Mouse (Mus musculus) hindbrain, embryonic 15.5 days (tissue): ENCODE data around the gene Scrn2. TPM values are rescaled to one million over a fixed set of nuclear protein-coding genes. Genes with fewer than 3 reads are reported as not detected.
A peak's percentile ranks its signal among the peaks of the same experiment; 100 is the strongest.

Experiments used
- ATAC-seq: fragments of 200-750 bp; cut with Nextera tagmentation; 2 replicates; pipeline ENCODE4 v1.8.0; 2017; ENCODE audit warnings: low read depth, moderate number of reproducible peaks, moderate TSS enrichment; ENCODE audit not compliant: low FRiP score
- H3K27ac ChIP-seq: fragments of 300-500 bp; sonication (generic); replicated peaks from 2 replicates; pipeline ENCODE4 v1.5.1; 2015; ENCODE audit warnings: mild to moderate bottlenecking, inconsistent platforms
- H3K27me3 ChIP-seq: fragments of 300-500 bp; sonication (generic); 2 replicates; pipeline ENCODE4 v1.6.1; 2015; ENCODE audit warnings: control low read depth, inconsistent platforms
- H3K36me3 ChIP-seq: fragments of 300-500 bp; sonication (generic); 2 replicates; pipeline ENCODE4 v1.6.1; 2015; ENCODE audit warnings: control low read depth, inconsistent platforms
- H3K4me1 ChIP-seq: fragments of 300-500 bp; sonication (generic); replicated peaks from 2 replicates; pipeline ENCODE4 v1.6.1; 2015; ENCODE audit warnings: control low read depth, inconsistent platforms
- H3K4me2 ChIP-seq: fragments of 300-500 bp; sonication (generic); 2 replicates; pipeline ENCODE4 v1.6.1; 2015; ENCODE audit warnings: moderate library complexity, mild to moderate bottlenecking, inconsistent platforms
- H3K4me3 ChIP-seq: fragments of 300-500 bp; sonication (generic); 2 replicates; pipeline ENCODE4 v1.5.1; 2015; ENCODE audit warnings: mild to moderate bottlenecking, inconsistent platforms
- H3K9ac ChIP-seq: fragments of 300-500 bp; sonication (generic); 2 replicates; pipeline ENCODE4 v1.6.1; 2015; ENCODE audit warnings: inconsistent platforms
- H3K9me3 ChIP-seq: fragments of 300-500 bp; sonication (generic); 2 replicates; pipeline ENCODE4 v1.6.1; 2016; ENCODE audit warnings: control low read depth, inconsistent platforms
- WGBS: fragments of 180-500 bp; shearing (Covaris S2); methylation state at CpG from one replicate; pipeline ENCODE4 v1.1.7; 2015; 5-methylcytosine and 5-hydroxymethylcytosine counted together
- polyA plus RNA-seq: library from polyadenylated mRNA; unstranded; fragments of >200 nt; fragmentation: Nextera tagmentation; extraction: Ambion mirVana; gene quantifications from 2 replicates; pipeline ENCODE4 v1.2.1, GENCODE M21; 2015

Scrn2 gene
- polyA plus RNA-seq, 1 experiment from 2014 or later: 15.1 TPM

GRCm38 (mm10) chr11:97065538-97066295, 36.0 kb downstream of the Scrn2 start:
- WGBS: 90% methylated on average over 12 of the region's 12 CpGs
- Histone ChIP-seq H3K9ac (no peak overlapping the region), H3K4me1 (no peaks in the 10 kb centered on the region), H3K4me3 (no peak overlapping the region), H3K36me3 (0 out of 2 replicates have a peak, but pooled peaks cover 22% of the 10 kb centered on the region), H3K4me2 (no peak overlapping the region), H3K27me3 (no peaks in the 10 kb centered on the region), H3K27ac (no peak overlapping the region), H3K9me3 (no peaks in the 10 kb centered on the region)
- no peak for ATAC-seq

- Histone ChIP-seq H3K4me1 (no peaks in the 10 kb centered on the region), H3K36me3 (0 out of 2 replicates have a peak, but pooled peaks cover 15% of the 10 kb centered on the region), H3K4me2 (no peak overlapping the region), H3K9me3 (no peaks in the 10 kb centered on the region), H3K27ac (no peak overlapping the region), H3K27me3 (no peaks in the 10 kb centered on the region), H3K9ac (no peak overlapping the region), H3K4me3 (no peak overlapping the region)
- ATAC-seq: no peak
- 47% methylated on average over 22 of the region's 22 CpGs for WGBS
Observed at GRCm38 (mm10) chr11:97066656-97067360, 37.1 kb downstream of the Scrn2 start.

DNA sequence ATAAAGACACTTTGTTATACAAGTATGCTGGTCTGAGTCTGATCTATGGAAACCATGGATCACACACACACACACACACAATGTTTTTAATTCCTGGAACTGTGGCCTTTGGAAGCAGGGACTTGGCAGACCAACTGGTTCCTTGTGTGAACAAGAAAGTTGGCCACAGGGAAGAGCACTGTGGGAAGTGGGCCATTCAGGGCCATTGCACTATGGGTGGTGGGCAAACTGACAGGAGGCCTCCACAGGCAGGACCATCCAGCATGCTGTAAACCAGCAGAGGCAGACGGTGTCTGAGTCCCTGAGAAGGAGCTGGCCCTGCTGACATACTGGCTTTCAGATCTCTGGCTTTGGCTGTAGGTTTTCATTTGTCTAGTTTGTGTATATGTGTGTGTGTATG, 39.6 kb downstream of the Scrn2 start:
- Histone ChIP-seq H3K27me3 (no peaks in the 10 kb centered on the region), H3K4me3 (no peak overlapping the region), H3K36me3 (0 out of 2 replicates have a peak, but pooled peaks cover 10% of the 10 kb centered on the region), H3K9me3 (no peaks in the 10 kb centered on the region), H3K9ac (no peak overlapping the region), H3K27ac (no peak overlapping the region), H3K4me2 (no peak overlapping the region), H3K4me1 (no peaks in the 10 kb centered on the region)
- 50% methylated on average over 1 of the region's 1 CpGs for WGBS
- 0 out of 2 replicates have a peak, but pooled peaks have one; percentile 25 for ATAC-seq

DNA sequence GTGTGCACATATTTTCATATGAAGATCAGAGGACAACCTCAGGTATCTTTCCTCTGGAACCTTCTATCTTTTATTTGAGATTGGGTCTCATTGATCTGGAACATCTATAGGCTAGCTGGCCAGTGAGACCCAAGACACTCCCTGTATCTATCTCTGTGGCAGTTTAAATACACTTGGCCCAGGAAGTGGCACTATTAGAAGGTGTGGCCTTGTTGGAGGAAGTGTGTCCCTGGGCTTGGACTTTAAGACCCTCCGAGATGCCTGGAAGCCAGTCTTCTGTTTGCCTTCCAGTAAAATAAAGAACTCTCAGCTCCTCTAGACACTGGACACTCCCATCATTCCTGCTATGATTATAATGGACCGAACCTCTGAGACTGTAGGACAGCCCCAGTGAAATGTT, 40.0 kb downstream of the Scrn2 start:
- Histone ChIP-seq H3K4me1 (no peaks in the 10 kb centered on the region), H3K4me2 (no peak overlapping the region), H3K36me3 (0 out of 2 replicates have a peak, but pooled peaks cover 10% of the 10 kb centered on the region), H3K9me3 (no peaks in the 10 kb centered on the region), H3K4me3 (no peak overlapping the region), H3K9ac (no peak overlapping the region), H3K27ac (no peak overlapping the region), H3K27me3 (no peaks in the 10 kb centered on the region)
- ATAC-seq: no peak
- 89% methylated on average over 2 of the region's 2 CpGs for WGBS

- no peak overlapping the region for H3K9ac ChIP-seq
- H3K36me3 ChIP-seq: 0 out of 2 replicates have a peak, but pooled peaks cover 10% of the 10 kb centered on the region
- H3K4me3 ChIP-seq: no peak overlapping the region
- WGBS: 65% methylated on average over 1 of the region's 1 CpGs
- no peaks in the 10 kb centered on the region for H3K4me1 ChIP-seq
- H3K27me3 ChIP-seq: no peaks in the 10 kb centered on the region
- no peak for ATAC-seq
- H3K4me2 ChIP-seq: no peak overlapping the region
- no peaks in the 10 kb centered on the region for H3K9me3 ChIP-seq
- no peak overlapping the region for H3K27ac ChIP-seq
Observed at GRCm38 (mm10) chr11:97071129-97071528, 41.4 kb downstream of the Scrn2 start.

GRCm38 (mm10) chr11:97072533-97072932, 42.8 kb downstream of the Scrn2 start:
- H3K27ac ChIP-seq: no peak overlapping the region
- no peaks in the 10 kb centered on the region for H3K27me3 ChIP-seq
- 29% methylated on average over 3 of the region's 3 CpGs for WGBS
- ATAC-seq: peak; percentile 51; the same call in 1 of the 2 replicates
- H3K4me2 ChIP-seq: no peak overlapping the region
- H3K4me1 ChIP-seq: no peaks in the 10 kb centered on the region
- H3K36me3 ChIP-seq: 0 out of 2 replicates have a peak, but pooled peaks cover 4% of the 10 kb centered on the region
- H3K9me3 ChIP-seq: no peaks in the 10 kb centered on the region
- no peak overlapping the region for H3K9ac ChIP-seq
- H3K4me3 ChIP-seq: no peak overlapping the region

DNA sequence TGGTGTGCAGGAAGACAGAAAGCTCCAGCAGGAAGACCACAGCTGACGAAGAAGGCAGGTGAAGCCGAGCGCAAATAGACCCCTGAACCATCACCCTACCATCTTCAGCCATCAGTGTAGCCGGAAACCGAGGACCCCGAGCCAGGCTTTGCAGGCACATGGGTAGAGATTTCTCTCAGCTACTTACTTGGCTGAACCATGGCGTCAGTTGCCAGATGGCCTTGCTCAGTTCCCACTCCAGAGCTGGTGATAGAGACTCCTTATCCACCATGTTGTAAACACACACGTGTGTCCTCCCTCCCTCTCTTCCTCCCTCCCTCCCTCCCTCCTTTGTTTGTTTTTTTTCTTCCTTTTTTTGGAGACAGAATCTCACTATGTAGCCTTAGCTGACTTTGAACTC, 44.5 kb downstream of the Scrn2 start:
- no peak for ATAC-seq

GRCm38 (mm10) chr11:97078751-97079150, 49.0 kb downstream of the Scrn2 start:
- Histone ChIP-seq H3K4me3 (no peak overlapping the region), H3K9me3 (no peaks in the 10 kb centered on the region), H3K27me3 (no peaks in the 10 kb centered on the region), H3K36me3 (no peaks in the 10 kb centered on the region), H3K4me1 (no peaks in the 10 kb centered on the region; the same call in 1 of the 2 replicates), H3K27ac (no peak overlapping the region), H3K9ac (no peak overlapping the region), H3K4me2 (no peak overlapping the region)
- WGBS: 60% methylated on average over 4 of the region's 4 CpGs
- no peak for ATAC-seq

More for the DNA sequence above, 44.5 kb downstream of the Scrn2 start:
- H3K9ac ChIP-seq: no peak overlapping the region
- H3K27me3 ChIP-seq: no peaks in the 10 kb centered on the region
- H3K9me3 ChIP-seq: no peaks in the 10 kb centered on the region
- no peak overlapping the region for H3K4me2 ChIP-seq
- no peaks in the 10 kb centered on the region for H3K4me1 ChIP-seq
- H3K36me3 ChIP-seq: no peaks in the 10 kb centered on the region
- H3K4me3 ChIP-seq: no peak overlapping the region
- WGBS: 74% methylated on average over 8 of the region's 8 CpGs
- H3K27ac ChIP-seq: no peak overlapping the region

- WGBS: 38% methylated on average over 9 of the region's 9 CpGs
- no peak for ATAC-seq
- no peak overlapping the region for H3K4me2 ChIP-seq
Observed at GRCm38 (mm10) chr11:97080291-97080690, 50.6 kb downstream of the Scrn2 start.

GRCm38 (mm10) chr11:97082977-97083376, 53.2 kb downstream of the Scrn2 start:
- Histone ChIP-seq H3K4me1 (no peaks in the 10 kb centered on the region; the same call in 1 of the 2 replicates), H3K9ac (no peak overlapping the region), H3K4me2 (no peak overlapping the region), H3K9me3 (no peaks in the 10 kb centered on the region), H3K4me3 (no peak overlapping the region), H3K27ac (no peak overlapping the region), H3K36me3 (no peaks in the 10 kb centered on the region), H3K27me3 (no peaks in the 10 kb centered on the region)
- WGBS: 42% methylated on average over 11 of the region's 11 CpGs
- ATAC-seq: no peak

More at GRCm38 (mm10) chr11:97080291-97080690, 50.6 kb downstream of the Scrn2 start:
- Histone ChIP-seq H3K4me1 (no peaks in the 10 kb centered on the region; the same call in 1 of the 2 replicates), H3K27me3 (no peaks in the 10 kb centered on the region), H3K27ac (no peak overlapping the region), H3K9me3 (no peaks in the 10 kb centered on the region), H3K4me3 (no peak overlapping the region), H3K9ac (no peak overlapping the region), H3K36me3 (no peaks in the 10 kb centered on the region)
